Mouse (Mus musculus) brain, embryonic 14.5 days (tissue): Measurements from ENCODE around the gene Psmc3ip. TPM values are rescaled to one million over a fixed set of nuclear protein-coding genes. Genes with fewer than 3 reads are reported as not detected.
A peak's percentile ranks its signal among the peaks of the same experiment; 100 is the strongest.
"Not testable (repeated sequence)": the region's sequence is repeated elsewhere in the genome, so short reads cannot be mapped to it uniquely, and the experiment has no call there.

ENCODE experiments used
- DNase-seq: peaks from one replicate; pipeline ENCODE4 v3.0.0-alpha.2; 2011; ENCODE audit warnings: low read depth
- CTCF ChIP-seq: fragments of 200-500 bp; IDR thresholded peaks from 2 replicates; pipeline ENCODE4 v1.5.1; 2012; ENCODE audit warnings: inconsistent platforms, mild to moderate bottlenecking, moderate library complexity, borderline replicate concordance; ENCODE audit not compliant: insufficient read depth, insufficient read length; ENCODE audit errors: extremely low read depth
- POLR2A ChIP-seq: fragments of 200-500 bp; IDR thresholded peaks from 2 replicates; pipeline ENCODE4 v1.6.1; 2012; ENCODE audit warnings: mild to moderate bottlenecking, inconsistent platforms, borderline replicate concordance; ENCODE audit not compliant: poor library complexity, insufficient read depth, insufficient read length, severe bottlenecking; ENCODE audit errors: extremely low read depth
- polyA plus RNA-seq: library from polyadenylated mRNA; depleted of rRNA; stranded (reverse); fragments of >200 nt; gene quantifications from 2 replicates; pipeline ENCODE4 v1.2.3, GENCODE M21; 2012

Psmc3ip gene
- polyA plus RNA-seq, 1 experiment = 19.4 TPM

- no peak for DNase-seq
- TF ChIP-seq CTCF (no peak), POLR2A (no peak)
Measured at GRCm38 (mm10) chr11:101130056-101130756, 35.0 kb upstream of the Psmc3ip start.

- DNase-seq = no peak
- TF ChIP-seq CTCF = no peak
- no peak for TF ChIP-seq POLR2A
Measured at GRCm38 (mm10) chr11:101128996-101129577, 33.9 kb upstream of the Psmc3ip start.

GRCm38 (mm10) chr11:101127075-101127474 is 31.8 kb upstream of the Psmc3ip start:
- DNase-seq = no peak
- TF ChIP-seq CTCF = no peak
- no peak for TF ChIP-seq POLR2A

- DNase-seq = not testable (repeated sequence)
Measured at GRCm38 (mm10) chr11:101125008-101125407, 29.8 kb upstream of the Psmc3ip start.

- DNase-seq = not testable (repeated sequence)
Measured at GRCm38 (mm10) chr11:101124494-101124893, 29.3 kb upstream of the Psmc3ip start.

GRCm38 (mm10) chr11:101120545-101121188 is 25.4 kb upstream of the Psmc3ip start:
- no peak for DNase-seq
- no peak for TF ChIP-seq CTCF
- TF ChIP-seq POLR2A = no peak

- TF ChIP-seq CTCF = no peak
- peak; percentile 76; the same call in 1 of the 2 replicates for TF ChIP-seq POLR2A
- DNase-seq = peak; percentile 100
Measured at GRCm38 (mm10) chr11:101119761-101120544, 24.7 kb upstream of the Psmc3ip start, which contains the start of the genes Retreg3 and Tubg1. TSS of gene Retreg3 (minus strand) at chr11:101119893. TSS of gene Tubg1 (plus strand) at chr11:101119938.

GRCm38 (mm10) chr11:101119131-101119760 is 24.0 kb upstream of the Psmc3ip start:
- TF ChIP-seq POLR2A (no peak), CTCF (no peak)
- no peak for DNase-seq

- DNase-seq = no peak
- TF ChIP-seq CTCF (no peak), POLR2A (no peak)
Measured at GRCm38 (mm10) chr11:101118105-101118504, 22.9 kb upstream of the Psmc3ip start.

- peak; percentile 60 for DNase-seq
- TF ChIP-seq POLR2A = no peak
- TF ChIP-seq CTCF = no peak
Measured at GRCm38 (mm10) chr11:101115564-101115963, 20.3 kb upstream of the Psmc3ip start.

GRCm38 (mm10) chr11:101112186-101112585 is 16.9 kb upstream of the Psmc3ip start:
- TF ChIP-seq CTCF (no peak), POLR2A (no peak)
- DNase-seq = no peak
